Mouse (Mus musculus) forebrain, embryonic 10.5 days (tissue): ENCODE results near the gene Fastkd5. TPM values are rescaled to one million over a fixed set of nuclear protein-coding genes. Genes with fewer than 3 reads are reported as not detected.

Experiments used
- DNase-seq: peaks from one replicate; pipeline ENCODE4 v3.0.0-alpha.2; 2017; ENCODE audit warnings: low spot score; ENCODE audit errors: extremely low spot score
- H3K27ac ChIP-seq: fragments of 300-500 bp; sonication (generic); 2 replicates; pipeline ENCODE4 v1.5.1; 2016; ENCODE audit warnings: mild to moderate bottlenecking
- H3K27me3 ChIP-seq: fragments of 300-500 bp; sonication (generic); 2 replicates; pipeline ENCODE4 v1.6.1; 2016; ENCODE audit warnings: mild to moderate bottlenecking; ENCODE audit not compliant: poor library complexity, severe bottlenecking
- H3K36me3 ChIP-seq: fragments of 300-500 bp; sonication (generic); replicated peaks from 2 replicates; pipeline ENCODE4 v1.6.1; 2016; ENCODE audit warnings: mild to moderate bottlenecking, moderate library complexity
- H3K4me1 ChIP-seq: fragments of 300-500 bp; sonication (generic); 2 replicates; pipeline ENCODE4 v1.6.1; 2016
- H3K4me3 ChIP-seq: fragments of 300-500 bp; sonication (generic); 2 replicates; pipeline ENCODE4 v1.5.1; 2016; ENCODE audit warnings: mild to moderate bottlenecking, moderate library complexity
- H3K9me3 ChIP-seq: fragments of 300-500 bp; sonication (generic); 2 replicates; pipeline ENCODE4 v1.6.1; 2016; ENCODE audit warnings: mild to moderate bottlenecking, moderate library complexity
- WGBS: fragments of 180-500 bp; shearing (Covaris S2); methylation state at CpG from one replicate; pipeline ENCODE4 v1.1.7; 2016; 5-methylcytosine and 5-hydroxymethylcytosine counted together
- polyA plus RNA-seq: library from polyadenylated mRNA; unstranded; fragments of >200 nt; fragmentation: Nextera tagmentation; extraction: Ambion mirVana; gene quantifications from 2 replicates; pipeline ENCODE4 v1.2.1, GENCODE M21; 2016

The Fastkd5 gene
- polyA plus RNA-seq, 1 experiment from 2014 or later = 21.4 TPM

DNA sequence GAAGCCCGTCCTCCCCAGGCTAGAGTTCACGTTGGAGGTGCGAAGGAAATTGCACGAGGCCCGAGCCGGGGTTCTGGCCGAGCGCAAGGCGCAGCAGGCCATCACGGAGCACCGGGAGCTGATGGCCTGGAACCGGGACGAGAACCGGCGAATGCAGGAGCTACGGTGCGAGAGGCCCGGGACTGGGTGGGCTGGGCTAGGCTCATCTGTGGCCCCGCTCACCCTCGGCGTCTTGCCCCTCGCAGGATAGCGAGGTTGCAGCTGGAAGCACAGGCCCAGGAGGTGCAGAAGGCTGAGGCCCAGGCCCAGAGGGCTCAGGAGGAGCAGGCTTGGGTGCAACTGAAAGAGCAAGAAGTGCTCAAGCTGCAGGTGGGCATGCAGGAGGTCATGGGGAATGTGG lies 65.8 kb downstream of the Fastkd5 start:
- Histone ChIP-seq H3K9me3 (no peaks in the 10 kb centered on the region), H3K36me3 (peaks cover 29% of the 10 kb centered on the region), H3K4me1 (peaks cover 28% of the 10 kb centered on the region), H3K4me3 (peak overlapping the region; percentile 89), H3K27me3 (no peaks in the 10 kb centered on the region), H3K27ac (peak overlapping the region; percentile 86)
- DNase-seq = peak; percentile 37
- WGBS = under 1% methylated on average over 23 of the region's 23 CpGs

Other genes with a start within 250 kb of the Fastkd5 start
- gene Cpxm1, start 232.5 kb downstream of the Fastkd5 start, polyA plus RNA-seq = 36.7 and 41.8 TPM in 2 replicates
- 0.07 TPM in 1 of 2 replicates, not detected in the other for gene Gm28372, start 224.8 kb downstream of the Fastkd5 start, polyA plus RNA-seq
- 0.21 and 0.32 TPM in 2 replicates for gene 1700020A23Rik, start 224.8 kb downstream of the Fastkd5 start, polyA plus RNA-seq
- not detected in 2 replicates for gene Tmem239, start 223.5 kb downstream of the Fastkd5 start, polyA plus RNA-seq
- gene Vps16, start 205.7 kb downstream of the Fastkd5 start, polyA plus RNA-seq = 110 and 122 TPM in 2 replicates
- 11.8 and 12.4 TPM in 2 replicates for gene Pced1a, start 205.3 kb downstream of the Fastkd5 start, polyA plus RNA-seq
- gene Ptpra, start 179.7 kb downstream of the Fastkd5 start, polyA plus RNA-seq = 89.1 and 90.6 TPM in 2 replicates
- 88.5 and 92.8 TPM in 2 replicates for gene Mrps26, start 66.3 kb downstream of the Fastkd5 start, polyA plus RNA-seq
- gene Oxt, start 53.9 kb downstream of the Fastkd5 start, polyA plus RNA-seq = 0.64 TPM in 1 of 2 replicates, not detected in the other
- gene Avp, start 47.5 kb downstream of the Fastkd5 start, polyA plus RNA-seq = not detected in 2 replicates
- gene Ubox5, start within 50 bp of the Fastkd5 start, polyA plus RNA-seq = 21.9 and 22.0 TPM in 2 replicates
- gene Lzts3, start 12.8 kb upstream of the Fastkd5 start, polyA plus RNA-seq = 3.4 and 3.8 TPM in 2 replicates
- 44.7 and 46.9 TPM in 2 replicates for gene Ddrgk1, start 34.6 kb upstream of the Fastkd5 start, polyA plus RNA-seq
- 154 and 156 TPM in 2 replicates for gene Itpa, start 37.6 kb upstream of the Fastkd5 start, polyA plus RNA-seq
- gene Slc4a11, start 67.5 kb upstream of the Fastkd5 start, polyA plus RNA-seq = 0.64 and 0.71 TPM in 2 replicates